Mouse (Mus musculus): ENCODE measurements at regions not wholly inside any gene's neighbourhood (a gene's known extent, or its start where the extent isn't known, plus 50 kb on each side); places are given as distances from the start of the nearest gene placed in this dataset.

DNA sequence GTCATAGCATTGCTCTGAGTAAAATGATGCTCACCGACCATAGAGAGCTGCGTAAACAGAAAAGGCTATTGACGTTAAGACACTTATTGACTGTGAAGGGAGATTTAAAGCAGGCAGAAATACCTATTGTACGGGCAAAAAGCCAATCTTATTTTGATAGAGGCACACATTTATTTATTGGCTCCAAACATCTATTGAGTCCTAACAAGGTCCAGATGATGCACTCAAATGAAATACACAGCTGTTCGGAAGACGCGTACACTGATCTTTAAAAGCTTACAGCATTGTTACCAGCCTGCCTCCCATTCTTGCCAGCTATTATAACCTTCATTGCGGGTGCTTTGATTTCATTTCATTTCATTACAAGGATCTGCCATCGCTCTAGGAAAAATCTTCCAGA lies 102.0 kb upstream of the Map1b start:
- TF ChIP-seq EP300 (IDR thresholded peaks at IDR 0.05; ENCODE audit: insufficient read depth, low read depth, low read length) (no peak), POLR2A (IDR thresholded peaks at IDR 0.05; ENCODE audit: insufficient read depth, low read depth, low read length) (no peak), CTCF (IDR thresholded peaks at IDR 0.05) (no peak)
